Mouse (Mus musculus) CD4-positive helper T cell, adult 2 months (primary cell): Measurements from ENCODE around the gene Lmna.

Source experiments
- DNase-seq: peaks from one replicate; pipeline ENCODE4 v3.0.0-alpha.2; 2012; ENCODE audit warnings: low read depth, missing footprints, low spot score

The Lmna gene

DNA sequence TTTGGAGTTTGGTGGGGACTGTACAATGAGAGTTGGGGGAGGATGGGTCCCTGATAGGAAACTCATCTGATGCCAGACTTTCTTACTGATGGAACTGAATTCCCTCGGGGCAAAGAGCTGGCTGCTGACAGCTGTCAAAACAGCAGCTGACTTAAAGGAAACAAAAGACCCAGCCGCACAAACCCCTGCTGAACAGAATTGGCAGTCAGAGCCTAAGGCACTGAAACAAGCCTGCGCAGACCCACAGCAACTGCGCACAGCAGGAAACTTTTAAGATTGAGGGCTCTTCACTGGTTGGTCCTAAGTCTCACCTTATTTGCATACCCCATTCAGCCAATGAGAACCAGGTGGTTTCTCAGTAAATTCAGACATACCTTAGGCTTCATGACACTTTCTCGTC lies 36.7 kb downstream of the Lmna start:
- no peak for DNase-seq

DNA sequence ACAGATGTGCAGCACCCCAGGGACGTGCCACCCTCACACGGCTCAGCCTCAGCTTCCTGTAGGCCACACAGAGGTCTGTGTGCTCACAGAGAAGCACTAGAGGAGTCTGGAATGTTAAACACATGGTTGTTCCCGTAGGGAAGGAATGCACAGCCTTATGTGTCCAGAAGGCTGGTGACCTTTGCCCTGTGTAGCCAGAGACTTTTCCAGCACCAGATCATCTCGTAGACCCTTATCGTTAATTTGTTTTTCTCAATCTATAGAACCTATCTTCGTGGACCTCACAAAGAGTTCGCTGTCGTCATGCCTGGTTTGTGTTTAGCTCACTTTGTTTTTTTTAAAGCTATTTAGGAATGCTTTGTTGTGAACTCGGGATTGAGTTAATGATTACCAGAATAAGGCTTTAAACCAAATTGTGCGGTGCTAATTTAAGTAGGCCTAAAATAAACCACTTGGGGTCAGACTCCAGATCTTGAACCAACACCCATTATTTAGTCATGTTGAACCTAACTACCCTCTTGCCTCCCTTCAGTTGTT lies 38.7 kb downstream of the Lmna start:
- DNase-seq, result no peak

DNA sequence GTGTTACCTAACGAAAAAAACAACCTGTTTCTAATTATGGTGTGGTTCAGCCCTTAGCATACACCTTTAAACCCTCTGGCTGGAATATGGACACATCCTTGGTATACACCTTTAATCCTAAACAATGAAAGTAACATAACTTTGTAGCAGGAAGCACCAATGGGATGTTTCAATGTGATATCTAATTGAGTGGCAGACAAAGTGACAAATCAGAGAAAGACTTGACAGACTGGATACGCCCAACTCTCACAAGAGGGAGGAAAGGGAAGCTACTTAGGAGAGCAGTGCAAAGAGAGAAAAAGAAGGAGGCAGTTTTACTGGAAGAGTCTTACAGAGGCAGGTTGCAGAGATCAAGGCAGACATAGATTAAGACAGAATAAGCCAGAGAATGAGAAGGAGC lies 40.3 kb downstream of the Lmna start:
- no peak for DNase-seq

DNA sequence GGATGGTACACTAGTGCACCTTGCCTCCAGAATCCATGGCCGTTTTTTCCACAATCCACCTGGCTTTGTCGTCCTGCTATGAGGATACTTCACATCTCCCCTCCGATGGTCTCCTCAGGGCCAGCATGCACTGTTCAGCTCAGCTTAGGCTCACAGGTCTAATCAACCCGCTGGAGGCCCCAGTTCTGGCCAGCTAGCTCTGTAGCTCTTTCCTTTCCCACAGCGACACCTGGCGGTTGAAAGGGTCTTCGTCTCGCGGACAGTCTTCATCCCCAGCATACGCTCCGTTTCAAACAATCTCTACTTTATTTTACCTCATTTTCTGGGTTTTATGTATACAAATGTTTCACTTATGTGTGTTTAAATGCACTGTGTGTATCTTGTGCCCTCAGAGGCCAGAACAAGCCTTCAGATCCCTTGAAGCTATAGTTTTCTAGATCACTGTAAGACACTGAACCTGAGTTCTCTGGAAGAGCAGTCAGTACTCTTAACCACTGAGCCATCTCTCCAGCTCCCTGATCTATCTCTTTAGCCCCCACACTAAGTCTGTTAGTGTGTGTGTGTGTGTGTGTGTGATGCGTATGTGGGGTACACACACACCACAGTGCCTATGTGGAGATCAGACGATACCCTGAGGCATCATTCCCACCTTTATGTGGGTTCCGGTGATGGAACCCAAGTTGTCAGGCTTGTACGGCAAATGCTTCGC lies 42.5 kb downstream of the Lmna start:
- DNase-seq, result peak; percentile 83

DNA sequence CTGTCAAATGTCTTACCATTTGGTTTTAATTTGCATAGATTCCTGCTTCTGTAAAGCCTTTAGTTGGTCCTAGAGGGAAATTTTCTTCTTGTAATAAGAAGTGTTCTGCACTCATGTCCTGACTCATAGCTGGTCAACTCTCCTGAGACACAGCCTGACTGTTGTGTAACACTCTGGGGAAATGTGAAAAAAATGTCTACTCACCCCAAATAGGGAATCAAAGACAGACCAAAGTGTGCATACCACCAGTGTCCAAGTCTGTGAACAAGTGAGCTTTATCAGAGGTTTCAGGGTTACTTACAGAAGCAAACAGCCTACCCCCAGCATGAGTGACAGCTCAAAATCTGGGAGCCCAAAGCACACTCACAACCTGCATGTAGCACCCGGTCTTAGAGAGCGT lies 44.6 kb downstream of the Lmna start:
- no peak for DNase-seq

DNA sequence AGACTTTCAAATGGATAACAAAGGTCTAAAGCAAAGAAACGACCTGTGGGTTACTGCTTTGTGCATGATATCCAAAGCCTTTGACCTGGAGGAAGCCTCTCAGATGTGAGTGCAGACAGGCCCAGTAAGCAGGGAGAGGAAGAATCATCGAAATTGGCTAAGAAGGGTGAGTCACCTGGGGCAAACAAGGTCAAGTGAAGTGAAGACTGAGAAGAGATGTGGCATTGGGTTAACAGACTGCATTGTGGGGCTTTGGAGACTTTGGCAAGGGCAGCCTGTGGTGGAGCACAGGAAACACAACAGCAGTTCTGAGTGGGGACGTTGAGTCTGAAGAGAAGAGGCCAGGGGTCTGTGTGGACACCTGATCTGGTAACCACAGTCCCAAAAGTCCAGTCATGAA lies 45.3 kb downstream of the Lmna start:
- DNase-seq, result no peak

DNA sequence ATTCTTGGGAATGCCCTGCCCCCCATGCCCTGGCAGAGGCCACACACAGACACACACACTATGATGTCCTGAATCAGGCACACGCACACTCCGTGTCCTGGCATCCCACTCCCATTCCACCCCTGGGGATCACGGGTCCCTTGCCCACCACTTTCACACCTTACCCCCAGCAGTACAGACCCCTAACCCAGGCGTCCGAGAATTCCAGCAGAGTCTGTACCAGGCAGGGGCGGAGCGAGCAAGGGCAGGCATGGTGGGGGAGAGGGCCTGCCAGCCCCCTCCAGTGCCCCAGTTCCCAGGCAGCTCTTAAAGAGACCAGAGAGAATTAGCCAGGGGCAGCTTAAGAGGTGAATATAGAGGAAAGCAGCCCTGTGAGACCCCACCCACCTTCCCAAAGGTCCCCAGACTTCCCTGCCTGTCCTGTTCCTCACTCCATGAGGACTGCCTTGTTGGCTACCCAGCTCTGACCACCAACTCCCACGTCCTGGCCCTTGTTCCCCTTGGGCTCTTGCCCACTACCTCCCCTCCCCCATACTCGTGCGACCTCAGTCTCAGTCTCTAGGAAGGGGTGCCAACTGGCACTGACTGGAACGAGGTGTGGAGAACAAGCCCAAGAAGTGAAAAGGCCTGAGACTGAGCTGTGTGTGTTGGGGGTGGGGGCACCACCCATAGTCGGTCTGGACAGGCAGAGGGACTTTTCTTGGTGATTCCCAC lies 48.6 kb downstream of the Lmna start, which contains the start of gene Sema4a:
Gene Sema4a (minus strand): TSS at position 200 of the 714 bp plus-strand sequence.
- no peak for DNase-seq

DNA sequence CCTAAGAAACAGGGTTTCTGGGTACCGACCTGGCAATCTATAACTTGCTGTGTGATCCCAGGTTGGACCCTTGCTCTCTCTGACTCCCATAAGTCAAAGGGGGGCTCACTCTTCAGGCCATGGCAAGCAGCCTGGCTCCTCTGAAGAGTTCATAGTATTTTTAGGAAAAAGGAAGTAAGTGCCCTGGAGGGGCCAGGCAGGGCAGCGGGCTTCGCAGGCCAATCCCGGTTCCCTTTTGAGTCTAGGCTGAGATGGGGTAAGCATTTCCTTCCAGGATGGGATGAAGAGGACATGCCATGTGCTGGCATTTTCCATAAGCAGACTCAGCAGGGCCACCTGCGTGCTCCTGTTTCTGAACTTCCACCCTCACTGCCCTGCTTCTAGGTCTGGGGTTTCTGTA lies 49.7 kb downstream of the Lmna start:
- no peak for DNase-seq

DNA sequence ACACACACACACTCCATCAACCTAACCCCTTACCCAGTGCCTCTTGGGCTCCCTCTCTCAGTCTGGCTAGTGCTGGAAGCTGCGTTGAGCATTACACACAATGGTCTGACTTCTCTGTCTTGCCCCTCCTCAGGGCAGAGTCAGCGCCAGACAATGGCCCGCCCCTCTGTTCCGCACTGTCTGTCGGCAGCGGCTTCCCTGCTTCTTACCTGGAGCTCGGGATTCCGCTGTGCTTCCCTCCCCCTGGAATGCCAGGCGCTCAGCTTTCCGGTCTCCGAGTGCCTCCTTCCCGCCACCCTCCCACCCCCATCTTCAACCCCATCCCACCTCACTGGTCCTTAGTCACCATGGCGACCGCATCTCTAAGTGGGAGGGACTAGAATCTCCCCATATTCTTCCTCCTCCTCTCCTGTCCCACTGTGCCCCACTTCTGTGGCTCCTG lies 51.0 kb downstream of the Lmna start:
- no peak for DNase-seq

DNA sequence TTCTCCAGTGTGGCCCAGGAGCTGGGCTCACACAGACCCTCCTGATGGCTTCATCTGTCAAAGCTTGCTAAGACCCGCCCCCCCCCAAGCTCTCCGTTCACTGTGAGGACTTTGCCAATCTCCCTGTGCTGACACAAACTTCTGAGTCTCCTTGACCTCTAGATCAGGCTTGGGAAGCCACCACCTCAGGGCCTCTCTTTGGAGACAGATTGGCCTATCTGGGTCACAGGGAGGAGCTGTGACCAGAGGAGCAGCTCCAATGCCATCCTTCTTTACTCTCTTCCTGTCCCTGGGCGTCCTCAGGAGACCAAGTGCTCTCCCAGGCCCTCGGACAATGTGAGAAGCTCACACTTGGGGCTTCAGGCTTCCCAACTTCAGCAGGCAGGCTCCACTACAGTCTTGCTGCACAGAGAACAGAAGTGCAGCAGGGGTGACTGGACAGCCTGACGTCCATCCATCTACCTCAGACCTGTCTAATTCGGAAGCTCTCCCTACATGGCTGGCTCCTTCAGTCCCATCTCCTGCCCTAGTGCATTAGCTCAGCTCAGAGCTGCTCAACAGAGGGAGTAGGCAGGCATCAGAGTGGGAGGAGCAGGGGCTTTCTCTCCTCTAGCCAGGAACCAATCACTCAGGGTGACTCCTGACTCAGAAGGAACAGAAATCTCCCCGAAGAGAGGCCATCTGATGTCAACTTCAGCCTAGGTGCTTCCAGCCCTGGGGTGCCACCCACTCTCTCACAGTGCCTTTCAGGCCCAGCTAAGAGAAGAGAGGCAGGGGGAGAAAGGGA lies 52.8 kb downstream of the Lmna start:
- peak; percentile 52 for DNase-seq

DNA sequence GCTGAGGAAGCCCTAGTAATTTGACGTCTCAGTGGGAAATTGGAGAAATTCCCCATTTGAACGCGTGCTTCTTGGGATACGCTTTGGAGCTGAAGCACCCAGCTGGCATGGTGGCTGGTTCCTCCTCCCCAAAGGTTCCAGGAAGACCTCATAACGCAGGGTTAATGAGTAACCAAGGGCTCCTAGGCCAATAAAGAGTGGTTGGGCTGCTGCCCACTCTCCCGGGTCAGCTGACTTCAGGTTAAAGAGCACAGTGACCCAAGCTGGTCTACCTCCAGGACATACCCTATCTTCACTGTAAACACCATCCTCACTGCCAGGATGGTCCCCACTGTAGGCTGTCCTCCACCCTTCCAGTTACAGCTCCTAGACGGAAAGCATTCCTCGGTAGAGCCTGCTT lies 53.4 kb downstream of the Lmna start:
- no peak for DNase-seq

DNA sequence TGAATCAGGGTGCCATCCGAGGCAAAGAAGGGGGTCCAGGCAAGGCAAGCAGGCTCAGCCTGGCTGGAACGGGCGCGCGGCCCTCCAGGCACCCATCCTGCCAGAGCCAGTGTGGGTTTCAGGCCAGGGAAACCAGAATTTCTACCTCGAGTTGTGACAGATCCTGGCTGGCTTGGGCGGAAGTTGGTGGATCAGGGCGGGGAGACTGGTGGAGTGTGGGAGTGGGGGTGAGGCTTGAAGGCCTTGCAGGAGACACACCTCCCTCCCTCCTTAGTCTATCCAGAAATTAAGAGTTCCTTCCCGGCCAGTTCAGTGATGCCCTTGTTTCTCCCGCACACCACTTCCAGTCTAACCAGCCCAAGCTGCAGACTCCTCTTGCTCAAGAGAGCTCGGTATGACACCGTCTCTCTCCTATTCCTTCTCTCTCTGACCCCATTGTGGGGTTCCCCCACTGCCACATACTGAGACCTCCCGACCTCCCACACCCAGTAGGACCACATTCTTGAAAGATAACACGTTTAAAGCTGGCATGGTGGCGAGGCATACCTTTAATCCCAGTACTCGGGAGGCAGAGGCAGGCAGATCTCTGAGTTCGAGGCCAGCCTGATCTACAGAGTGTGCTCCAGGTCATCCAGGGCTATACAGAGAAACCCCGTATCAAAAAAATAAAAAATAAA lies 54.0 kb downstream of the Lmna start:
- peak; percentile 38 for DNase-seq

DNA sequence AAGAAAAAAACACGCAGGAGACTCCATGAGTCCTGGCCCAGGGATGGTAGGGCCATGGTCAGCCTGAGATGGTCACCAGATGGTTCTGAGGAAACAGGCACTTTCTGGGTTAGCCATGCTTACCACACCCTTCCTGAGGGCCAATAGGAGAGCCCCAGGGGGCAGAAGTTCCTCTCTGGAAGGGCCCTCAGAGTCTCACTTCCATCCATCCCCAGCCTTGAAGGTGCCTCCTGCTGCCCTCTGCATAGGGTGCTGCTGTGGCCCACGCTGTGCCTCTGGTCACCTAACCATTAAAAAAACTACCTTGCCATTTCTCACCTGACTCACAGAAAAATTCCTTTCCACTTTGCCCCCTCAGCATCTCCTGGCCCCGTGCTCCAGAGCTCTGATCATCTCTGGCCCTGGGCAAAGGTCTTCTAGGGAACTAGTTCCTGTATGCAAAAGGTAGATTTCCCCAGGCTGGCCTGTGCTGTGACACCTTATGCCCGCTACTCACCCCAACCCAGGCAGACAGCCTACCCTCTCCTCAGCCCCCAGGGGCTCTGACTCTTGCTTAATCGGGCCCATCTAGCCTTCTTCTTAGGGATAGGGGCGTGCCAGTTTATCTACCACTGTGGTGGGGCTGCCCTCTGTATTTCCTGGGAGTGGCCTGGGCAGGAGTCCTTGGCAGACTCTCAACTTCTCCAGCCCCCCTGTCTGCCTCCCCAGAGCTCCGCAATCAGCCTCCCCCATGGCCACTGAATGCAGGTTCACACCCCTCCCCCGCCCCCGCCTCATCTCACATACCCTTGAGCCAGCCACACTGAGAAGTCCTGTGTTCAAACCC lies 54.8 kb downstream of the Lmna start:
- DNase-seq, result peak; percentile 57

DNA sequence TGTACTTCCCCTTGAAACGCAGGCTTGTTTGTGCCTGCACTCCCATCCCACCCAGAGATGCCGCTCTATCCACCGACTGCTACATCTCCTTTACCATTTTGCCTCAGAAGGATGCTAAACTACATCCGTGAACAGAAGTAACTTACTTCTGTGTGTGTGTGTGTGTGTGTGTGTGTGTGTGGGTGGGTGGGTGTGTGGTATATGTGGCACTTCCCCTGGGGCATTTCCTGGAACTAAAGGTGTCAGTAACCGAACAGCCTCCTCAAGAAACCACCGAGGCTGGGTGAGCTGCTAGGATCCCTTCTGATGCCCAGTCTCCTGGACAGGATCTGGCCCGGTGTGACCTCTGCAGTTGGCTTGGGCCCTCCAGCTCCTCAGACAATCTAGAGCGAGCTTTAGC lies 55.8 kb downstream of the Lmna start:
- peak; percentile 89 for DNase-seq

DNA sequence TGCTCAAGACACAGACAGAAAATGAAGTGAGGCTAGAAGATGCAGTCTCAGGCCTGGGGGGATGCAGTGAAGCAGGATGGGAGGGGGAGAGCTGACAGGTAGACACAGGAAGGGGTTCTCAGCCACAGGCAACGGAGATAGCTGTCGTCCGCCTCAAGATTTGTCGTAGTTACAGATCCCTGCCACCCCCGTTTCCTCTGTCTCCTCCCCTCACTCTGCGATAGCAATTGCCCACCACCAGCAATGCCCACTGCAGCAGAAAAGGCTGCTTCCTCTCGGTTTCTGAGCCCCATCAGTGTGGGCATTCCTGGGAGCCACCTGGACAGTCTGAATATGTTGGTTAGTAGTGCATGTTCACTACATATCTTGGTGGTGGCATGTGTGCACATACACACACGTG lies 56.4 kb downstream of the Lmna start:
- peak; percentile 78 for DNase-seq

DNA sequence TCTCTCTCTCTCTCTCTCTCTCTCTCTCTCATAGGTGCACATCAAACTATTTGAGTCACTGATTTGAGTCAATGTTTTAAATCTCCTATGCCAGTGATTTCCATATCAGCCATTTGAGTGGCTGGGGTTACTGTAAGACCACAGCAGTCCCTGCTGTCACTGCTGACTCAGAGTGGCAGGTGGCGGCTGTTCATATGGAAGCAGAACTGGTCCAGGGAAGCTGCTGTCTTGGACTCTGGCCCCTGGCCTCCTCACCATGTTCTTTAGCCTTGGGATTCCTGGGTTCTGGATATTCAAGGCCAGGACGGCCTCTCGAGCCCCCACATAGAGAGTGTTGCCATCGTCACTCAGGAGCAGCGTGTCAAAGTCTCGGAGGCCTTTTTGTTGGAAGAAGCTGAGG lies 57.0 kb downstream of the Lmna start:
- DNase-seq, result peak; percentile 37

DNA sequence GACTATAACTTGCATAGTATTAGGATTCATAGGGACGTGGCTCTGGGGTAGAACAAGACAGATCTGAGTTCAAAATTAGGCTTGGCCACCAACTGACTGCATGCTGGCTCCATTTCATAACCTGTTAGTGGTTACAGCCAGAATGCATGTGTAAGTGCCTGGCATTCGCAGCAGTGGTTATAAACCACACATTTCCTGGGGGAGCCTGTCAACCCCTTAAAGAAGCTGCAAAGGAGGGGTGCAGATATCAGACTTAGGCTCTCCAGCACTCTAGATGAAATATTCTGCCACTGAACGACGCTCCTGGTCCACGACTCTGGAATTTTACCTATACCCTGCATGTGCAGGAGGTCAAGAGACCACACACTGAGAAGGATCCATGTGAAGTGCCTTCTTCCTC lies 57.5 kb downstream of the Lmna start:
- peak; percentile 59 for DNase-seq

DNA sequence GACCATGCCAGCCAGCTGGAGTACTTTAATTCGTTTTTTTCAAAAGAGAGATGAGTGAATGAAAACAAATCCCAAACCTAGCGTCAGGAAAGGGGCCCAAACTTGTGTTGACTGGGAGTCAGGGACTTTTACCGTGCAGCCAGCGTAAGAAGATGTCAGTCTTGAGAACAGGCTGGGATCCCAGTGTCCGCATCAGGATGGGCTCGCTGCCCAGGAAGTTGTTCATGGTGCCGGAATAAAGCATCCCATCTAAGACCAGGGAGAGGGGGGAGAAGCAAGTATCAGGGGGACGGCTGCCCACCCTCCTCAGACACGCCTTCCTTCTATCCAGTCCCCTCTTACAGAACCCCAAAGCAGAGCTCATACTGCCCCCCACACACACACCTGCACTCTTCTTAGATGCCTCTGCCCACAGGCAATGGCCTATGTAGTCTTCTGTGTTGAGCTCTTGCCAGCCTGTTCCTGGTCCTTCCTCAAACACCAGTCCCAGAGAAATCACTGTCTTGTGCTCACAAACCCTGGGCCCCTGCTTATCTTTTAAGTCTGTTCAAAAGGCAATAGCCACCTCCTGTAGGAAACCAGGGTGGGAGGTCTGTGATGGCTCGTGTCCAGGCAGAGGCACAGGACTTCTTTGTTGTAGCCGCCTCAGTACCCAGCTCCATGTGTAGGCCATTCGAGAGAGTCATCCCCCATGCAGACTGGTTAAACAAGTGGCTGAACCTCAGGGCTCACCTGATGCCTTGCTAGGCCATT lies 59.2 kb downstream of the Lmna start:
- no peak for DNase-seq

DNA sequence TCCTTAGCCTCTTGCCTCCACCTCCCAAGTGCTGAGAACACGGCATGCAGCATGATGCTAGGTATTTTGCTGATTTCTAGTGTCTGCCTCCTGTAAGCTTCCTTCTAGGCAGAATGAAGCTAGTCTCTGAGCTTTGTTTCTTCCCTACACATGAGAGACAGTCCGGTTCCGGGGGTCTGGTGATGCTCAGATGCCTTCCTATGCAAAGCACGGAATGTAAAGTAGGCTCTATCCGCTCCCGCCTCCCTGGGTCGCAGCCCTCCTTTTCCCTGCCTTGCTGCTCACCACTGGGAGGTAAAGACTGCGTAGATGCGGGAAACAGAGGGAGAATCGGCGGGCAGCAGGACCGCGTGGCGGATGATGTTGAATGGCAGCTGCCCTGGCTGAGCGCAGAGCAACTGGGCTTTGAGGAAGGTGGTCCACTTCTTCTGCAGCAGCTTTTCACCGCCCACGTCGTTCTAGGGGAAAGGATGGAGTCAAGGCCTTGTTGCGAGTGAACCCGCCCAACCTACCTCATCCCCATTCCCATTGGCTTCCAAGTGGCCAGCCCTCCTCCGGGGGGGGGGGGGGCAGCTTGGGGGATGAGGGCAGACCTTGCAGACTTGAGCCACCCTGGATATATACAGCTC lies 60.2 kb downstream of the Lmna start:
- no peak for DNase-seq

DNA sequence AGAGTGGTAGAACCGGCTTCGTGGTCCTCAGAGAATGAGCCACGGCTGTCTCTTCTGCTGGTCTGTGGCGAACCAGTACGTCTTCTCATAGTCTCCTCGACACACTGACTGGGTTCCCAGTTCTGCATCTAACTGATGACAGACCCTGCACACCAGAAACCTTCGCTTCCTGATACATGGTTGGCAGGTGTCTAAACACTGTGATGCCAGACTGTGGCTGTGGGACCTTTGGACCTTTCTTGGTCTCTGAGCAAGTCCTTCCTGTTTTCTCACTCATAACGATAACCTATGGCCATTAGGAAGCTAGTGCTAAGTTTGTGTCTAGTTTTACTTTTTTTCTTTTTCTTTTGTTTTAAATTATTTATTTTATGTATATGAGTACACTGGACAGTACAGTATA lies 61.3 kb downstream of the Lmna start:
- no peak for DNase-seq
